Mouse (Mus musculus) E14TG2a.4 (cell line): Measurements from ENCODE around the gene Aco2.

ENCODE experiments used
- CTCF ChIP-seq: conservative IDR thresholded peaks from 2 replicates; pipeline ENCODE4 v1.5.1; 2014; ENCODE audit warnings: low read length
- NANOG ChIP-seq: IDR thresholded peaks from 2 replicates; pipeline ENCODE4 v1.6.1; 2014; ENCODE audit warnings: borderline replicate concordance, low read length, mixed read lengths
- POU5F1 ChIP-seq: IDR thresholded peaks from 2 replicates; pipeline ENCODE4 v1.6.1; 2014; ENCODE audit warnings: low read length, borderline replicate concordance

- TF ChIP-seq CTCF (no peak), POU5F1 (no peak), NANOG (no peak)
These were observed 82.6 kb downstream of the Aco2 start for GRCm38 (mm10) chr15:81954716-81955115.
